Comparison of ENCODE assay signal across 7 mouse cellular contexts in the genomic region with DNA sequence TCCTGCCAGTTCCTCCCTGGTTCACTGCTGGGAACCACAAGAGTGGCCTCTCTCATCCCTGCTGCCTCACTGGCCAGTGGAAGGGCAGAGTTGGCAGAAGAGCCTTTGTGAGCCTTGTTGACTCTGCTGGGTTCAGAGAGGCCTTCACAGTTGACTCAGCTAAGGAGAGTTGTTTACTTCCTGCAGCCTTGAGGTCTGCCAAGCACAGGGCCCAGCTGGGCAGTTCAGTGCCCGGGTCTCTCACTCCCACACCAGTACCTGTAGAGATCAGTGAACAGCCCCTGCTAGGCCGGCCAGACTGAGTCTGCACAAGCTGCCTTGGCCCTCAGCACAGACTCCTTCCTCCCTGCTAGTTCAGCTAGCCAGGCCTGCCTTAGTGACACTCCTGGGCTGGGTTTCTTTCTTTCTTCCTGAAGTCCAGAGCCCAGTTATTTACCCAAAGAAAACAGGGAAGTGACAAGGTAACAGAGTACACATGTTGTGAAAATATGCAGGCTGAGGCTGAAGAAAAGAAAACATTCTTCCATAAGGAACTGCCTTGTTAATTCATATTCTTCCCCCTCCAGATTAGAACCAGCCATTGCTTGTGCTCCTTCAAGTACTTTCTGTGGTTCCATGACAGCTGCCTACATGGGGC.
DNase-seq lines count a peak whose midpoint lies in the region; ATAC-seq and TF ChIP-seq lines count a peak whose summit lies in the region.

No protein-coding gene starts in this region.

- ATAC-seq in kidney, postnatal 0 days (replicated peaks; ENCODE audit: low FRiP score, low read depth): 0 out of 2 replicates have a peak, but pooled peaks have one; percentile 33
- ATAC-seq in hindbrain, postnatal 0 days: no peak
- no peak for ATAC-seq in neural tube, embryonic 15.5 days (ENCODE audit: low FRiP score)

- no peak for TF ChIP-seq CTCF in kidney, postnatal 0 days (IDR thresholded peaks at IDR 0.05; ENCODE audit: low read depth)
- TF ChIP-seq CTCF in hindbrain, postnatal 0 days (IDR thresholded peaks at IDR 0.05; ENCODE audit: low read depth): no peak

- H3K4me1 ChIP-seq in kidney, postnatal 0 days (replicated peaks; ENCODE audit: insufficient read depth, low read length): peaks cover 24% of the 10 kb centered on the region
- peaks cover 52% of the 10 kb centered on the region for H3K4me1 ChIP-seq in embryonic facial prominence, embryonic 10.5 days
- H3K4me1 ChIP-seq in hindbrain, postnatal 0 days (ENCODE audit: insufficient read depth, low read length): no peaks in the 10 kb centered on the region; the same call in 1 of the 2 replicates
- H3K4me1 ChIP-seq in neural tube, embryonic 15.5 days: peaks cover 14% of the 10 kb centered on the region

- intact Hi-C loops in left cerebral cortex, postnatal 14 days (cut with DNase I): no loop called here

- no peak overlapping the region for H3K4me3 ChIP-seq in kidney, postnatal 0 days (replicated peaks; ENCODE audit: low read depth, low read length)
- no peak overlapping the region for H3K4me3 ChIP-seq in embryonic facial prominence, embryonic 10.5 days
- no peak overlapping the region for H3K4me3 ChIP-seq in hindbrain, postnatal 0 days (ENCODE audit: low read length)
- H3K4me3 ChIP-seq in neural tube, embryonic 15.5 days (replicated peaks): no peak overlapping the region

- H3K36me3 ChIP-seq in kidney, postnatal 0 days (ENCODE audit: insufficient read depth, low read length): no peaks in the 10 kb centered on the region
- H3K36me3 ChIP-seq in embryonic facial prominence, embryonic 10.5 days (replicated peaks): no peaks in the 10 kb centered on the region
- H3K36me3 ChIP-seq in hindbrain, postnatal 0 days (ENCODE audit: insufficient read depth, low read length): no peaks in the 10 kb centered on the region
- H3K36me3 ChIP-seq in neural tube, embryonic 15.5 days: no peaks in the 10 kb centered on the region

- no peaks in the 10 kb centered on the region for H3K9me3 ChIP-seq in kidney, postnatal 0 days (replicated peaks; ENCODE audit: low read length)
- no peaks in the 10 kb centered on the region for H3K9me3 ChIP-seq in embryonic facial prominence, embryonic 10.5 days
- H3K9me3 ChIP-seq in hindbrain, postnatal 0 days (ENCODE audit: low read length): no peaks in the 10 kb centered on the region
- H3K9me3 ChIP-seq in neural tube, embryonic 15.5 days (replicated peaks): no peaks in the 10 kb centered on the region

- 14% methylated on average over 2 of the region's 2 CpGs for WGBS in kidney, postnatal 0 days
- WGBS in embryonic facial prominence, embryonic 10.5 days: 64% methylated on average over 2 of the region's 2 CpGs
- WGBS in hindbrain, postnatal 0 days: 75% methylated on average over 2 of the region's 2 CpGs
- WGBS in neural tube, embryonic 15.5 days: 73% methylated on average over 2 of the region's 2 CpGs

- H3K4me2 ChIP-seq in kidney, postnatal 0 days (ENCODE audit: low read length): no peak overlapping the region
- H3K4me2 ChIP-seq in hindbrain, postnatal 0 days (ENCODE audit: low read depth, low read length): no peak overlapping the region
- no peak overlapping the region for H3K4me2 ChIP-seq in neural tube, embryonic 15.5 days

- H3K27ac ChIP-seq in kidney, postnatal 0 days: peak overlapping the region; percentile 85
- H3K27ac ChIP-seq in embryonic facial prominence, embryonic 10.5 days (replicated peaks): peak overlapping the region; percentile 84
- H3K27ac ChIP-seq in hindbrain, postnatal 0 days: peak overlapping the region; percentile 57; the same call in 1 of the 2 replicates
- H3K27ac ChIP-seq in neural tube, embryonic 15.5 days (replicated peaks): peak overlapping the region; percentile 67

- DNase-seq in kidney, postnatal 0 days (ENCODE audit: low spot score): peak; percentile 86
- DNase-seq in kidney, postnatal 14 days: no peak
- no peak for DNase-seq in embryonic facial prominence, embryonic 10.5 days (ENCODE audit: low spot score)
- no peak for DNase-seq in hindbrain, postnatal 0 days (ENCODE audit: low spot score)
- no peak for DNase-seq in left cerebral cortex, adult 8-10 months (ENCODE audit: low spot score in 2 of 2)
- DNase-seq in left cerebral cortex, postnatal 14 days (ENCODE audit: low spot score in 2 of 2): no peak

- H3K27me3 ChIP-seq in kidney, postnatal 0 days (ENCODE audit: insufficient read depth, low read length): no peaks in the 10 kb centered on the region
- H3K27me3 ChIP-seq in embryonic facial prominence, embryonic 10.5 days (replicated peaks; ENCODE audit: low read depth, poor library complexity, severe bottlenecking): no peaks in the 10 kb centered on the region
- no peaks in the 10 kb centered on the region for H3K27me3 ChIP-seq in hindbrain, postnatal 0 days (ENCODE audit: insufficient read depth, low read length)
- H3K27me3 ChIP-seq in neural tube, embryonic 15.5 days (replicated peaks): no peaks in the 10 kb centered on the region

- no peak overlapping the region for H3K9ac ChIP-seq in kidney, postnatal 0 days (ENCODE audit: low read depth, low read length)
- no peak overlapping the region for H3K9ac ChIP-seq in hindbrain, postnatal 0 days (replicated peaks; ENCODE audit: low read length)
- no peak overlapping the region for H3K9ac ChIP-seq in neural tube, embryonic 15.5 days (replicated peaks)
